Mouse (Mus musculus): Measurements from ENCODE around the gene Thsd4. TPM values are rescaled to one million over a fixed set of nuclear protein-coding genes. Genes with fewer than 3 reads are reported as not detected.

Gene Thsd4
- total RNA-seq, 2 experiments from 2014 or later: 0.07 TPM; not detected in 1

Other genes with a start within 250 kb of the Thsd4 start
- 2.8 and 3.0 TPM in 2 replicates for gene Lrrc49, start 166.1 kb upstream of the Thsd4 start, total RNA-seq (2015)
- 3.6 and 5.1 TPM in 2 replicates for gene Lrrc49, start 166.1 kb upstream of the Thsd4 start, total RNA-seq (2017)
- gene Larp6, start 190.9 kb upstream of the Thsd4 start, total RNA-seq (2015): not detected in 2 replicates
- gene Larp6, start 190.9 kb upstream of the Thsd4 start, total RNA-seq (2017): 0.33 TPM in 1 of 2 replicates, not detected in the other